Mouse (Mus musculus): Measurements from ENCODE around the gene Adamtsl3. TPM values are rescaled to one million over a fixed set of nuclear protein-coding genes. Genes with fewer than 3 reads are reported as not detected.

Adamtsl3 gene
- 0.61 and 0.90 TPM in 2 replicates for polyA plus RNA-seq (2012; rRNA removed)

DNA sequence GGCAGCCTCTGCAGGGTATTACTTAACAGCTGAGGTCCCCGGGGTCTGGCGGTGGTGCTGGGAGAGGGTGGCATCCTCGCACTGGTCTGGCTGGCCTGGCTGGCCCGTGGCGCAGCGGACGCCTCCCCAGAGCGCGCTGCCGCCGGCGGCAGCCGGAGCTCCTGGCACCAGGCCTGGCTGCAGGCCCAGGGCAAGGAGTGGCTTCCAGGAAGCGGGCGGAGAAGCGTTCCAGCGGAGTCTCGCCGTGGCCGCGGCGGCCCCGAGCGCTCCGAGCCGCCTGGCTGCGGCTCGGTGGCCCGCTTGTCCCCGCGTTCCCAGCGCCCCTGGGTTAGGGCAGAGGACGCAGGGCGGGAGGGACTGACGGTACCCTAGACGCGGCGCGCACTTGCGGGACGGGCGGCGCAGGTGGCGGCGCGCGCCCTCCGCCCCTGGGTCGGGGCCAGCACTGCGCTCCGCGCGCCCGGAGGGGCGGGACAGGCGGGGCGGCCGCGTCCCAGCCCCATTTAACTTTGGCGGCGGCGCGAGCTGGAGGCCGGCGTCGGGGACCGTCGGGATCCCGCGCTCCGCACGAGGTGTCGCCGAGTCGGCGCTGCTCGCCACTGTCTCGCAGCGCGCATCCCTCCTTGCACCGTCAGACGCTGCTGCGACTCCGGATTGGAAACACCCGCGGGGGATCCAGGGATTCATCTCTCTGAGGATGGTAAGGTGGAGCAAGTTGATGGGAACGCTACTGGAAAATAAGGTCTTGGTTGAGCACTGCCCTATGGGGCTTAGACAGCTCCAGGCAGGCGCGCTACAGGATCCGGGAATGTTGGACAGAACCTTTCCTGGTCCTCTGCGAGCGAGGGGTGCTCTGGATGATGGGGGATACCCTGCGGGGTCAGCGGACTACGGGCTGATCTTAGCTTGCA is at the start of gene Adamtsl3:
Gene Adamtsl3, plus strand, starts transcription at position 484 of the 911 bp plus-strand sequence.
- DNase-seq (ENCODE audit: extremely low spot score in 1 of 2, low spot score in 1 of 2), result peak in 1 of 2 experiments; percentile 14

DNA sequence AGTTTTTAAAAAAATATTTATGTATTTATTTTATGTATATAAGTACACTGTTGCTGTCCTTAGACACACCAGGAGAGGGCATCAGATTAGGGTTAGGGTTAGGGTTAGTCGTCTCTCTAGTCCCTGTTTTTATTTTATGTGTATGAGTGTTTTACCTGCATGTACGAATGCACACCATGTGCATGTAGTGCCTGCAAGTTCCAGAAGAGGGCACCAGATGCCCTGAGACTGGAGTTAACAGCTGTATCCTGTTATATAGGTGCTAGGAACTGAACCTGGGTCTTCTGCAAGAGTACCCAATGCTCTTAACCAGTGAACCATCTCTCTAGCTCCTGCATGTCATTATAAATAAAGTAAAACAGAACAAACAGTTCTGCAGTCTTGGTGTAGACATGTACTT is 48.3 kb upstream of the Adamtsl3 start:
- no peak for DNase-seq (ENCODE audit: extremely low spot score in 1 of 2, low spot score in 1 of 2)

DNA sequence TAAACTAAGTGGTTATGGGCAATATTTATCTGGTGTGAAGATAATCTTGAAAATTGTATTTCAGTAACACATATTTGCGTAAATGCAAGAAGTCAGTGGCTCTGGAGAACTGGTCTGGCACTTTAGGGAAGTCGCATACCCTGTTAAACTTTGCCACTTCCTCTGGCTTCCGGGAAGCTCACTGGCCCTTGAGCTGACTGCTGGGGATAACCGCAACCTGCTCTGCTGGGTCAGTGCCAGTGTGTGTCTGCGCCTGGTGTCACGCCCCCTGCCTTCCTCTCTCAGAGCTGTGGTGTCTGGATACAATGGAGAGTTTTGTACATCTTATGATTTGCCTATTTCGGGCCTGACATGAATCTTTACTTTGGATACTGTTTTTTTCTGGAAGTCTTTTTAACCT is 42.1 kb upstream of the Adamtsl3 start:
- DNase-seq (ENCODE audit: extremely low spot score in 1 of 2, low spot score in 1 of 2), result no peak

DNA sequence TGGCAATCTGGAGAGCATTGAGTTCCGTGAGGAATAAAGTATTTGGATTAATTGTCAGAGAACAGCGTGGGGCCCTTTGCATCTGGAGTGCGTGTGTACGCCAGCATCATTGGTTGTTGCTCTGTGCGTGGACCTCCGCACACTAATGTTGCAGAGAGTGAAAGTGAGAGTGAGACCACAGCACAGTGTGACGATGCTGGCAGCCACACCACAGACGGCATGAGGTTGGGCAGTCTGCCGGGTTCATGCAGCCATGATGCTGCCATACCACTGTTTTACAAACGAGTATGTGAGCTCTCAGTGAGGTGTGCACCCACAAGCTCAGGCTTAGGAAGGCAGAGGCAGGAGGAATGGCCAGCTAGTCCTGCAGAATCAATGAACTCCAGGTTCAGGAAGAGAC is 41.4 kb upstream of the Adamtsl3 start:
- no peak for DNase-seq (ENCODE audit: extremely low spot score in 1 of 2, low spot score in 1 of 2)

DNA sequence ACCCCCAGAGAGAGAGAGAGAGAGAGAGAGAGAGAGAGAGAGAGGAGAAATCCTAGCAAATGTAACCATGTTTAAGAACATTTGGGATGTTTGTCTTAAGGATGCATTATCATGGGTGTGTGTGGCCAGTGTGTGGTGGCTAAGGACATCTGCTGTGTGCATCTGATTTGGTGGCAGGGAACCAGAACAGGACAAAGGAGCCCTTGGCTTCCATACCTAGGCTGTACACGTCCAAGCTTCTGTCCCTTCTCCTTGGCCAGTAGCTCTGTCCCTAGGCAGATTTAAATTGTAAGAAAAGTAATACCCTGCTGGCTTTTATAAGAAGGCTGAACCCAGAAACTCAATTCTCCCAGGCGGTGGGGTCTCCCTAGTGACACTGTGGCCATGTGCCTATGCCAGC is 40.9 kb upstream of the Adamtsl3 start:
- no peak for DNase-seq (ENCODE audit: extremely low spot score in 1 of 2, low spot score in 1 of 2)

DNA sequence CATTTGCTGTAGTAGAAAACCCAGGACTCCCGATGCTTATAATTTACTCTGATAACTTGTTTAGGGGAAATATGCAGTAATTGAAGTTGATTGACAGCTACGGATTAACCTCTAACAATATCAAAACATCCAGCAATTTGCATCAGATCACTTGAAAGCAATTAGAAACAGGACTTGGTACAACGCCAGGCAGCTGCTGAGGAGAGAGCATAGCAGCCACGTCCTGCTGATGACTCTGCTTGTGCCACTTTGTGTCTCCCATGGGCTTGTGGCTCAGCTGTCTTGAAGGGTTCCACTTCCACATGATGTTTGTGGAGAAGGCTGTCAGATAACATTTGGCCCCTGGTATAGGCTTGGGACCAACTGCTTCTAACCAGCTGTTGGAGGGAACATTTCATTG is 27.1 kb upstream of the Adamtsl3 start:
- DNase-seq (ENCODE audit: extremely low spot score in 1 of 2, low spot score in 1 of 2), result no peak

DNA sequence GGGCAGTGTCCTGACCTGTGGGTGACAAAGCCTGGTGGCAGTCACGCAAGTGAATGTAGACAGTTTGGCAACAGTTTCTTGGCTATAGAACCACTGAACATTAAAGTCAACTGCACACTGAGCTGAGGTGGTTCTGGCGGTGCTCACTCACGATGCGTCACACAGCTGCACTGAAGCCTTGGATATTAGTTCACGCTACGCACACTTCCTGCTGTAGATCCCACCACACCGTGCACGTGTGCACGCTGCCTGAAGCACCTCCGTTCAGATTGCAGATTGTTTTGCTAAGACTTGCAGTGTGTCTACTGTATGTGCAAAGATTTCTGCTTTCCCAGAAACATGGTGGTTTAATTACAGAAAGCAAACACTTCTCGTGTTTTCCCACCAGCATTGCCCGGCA is 17.0 kb upstream of the Adamtsl3 start:
- no peak for DNase-seq (ENCODE audit: extremely low spot score in 1 of 2, low spot score in 1 of 2)

DNA sequence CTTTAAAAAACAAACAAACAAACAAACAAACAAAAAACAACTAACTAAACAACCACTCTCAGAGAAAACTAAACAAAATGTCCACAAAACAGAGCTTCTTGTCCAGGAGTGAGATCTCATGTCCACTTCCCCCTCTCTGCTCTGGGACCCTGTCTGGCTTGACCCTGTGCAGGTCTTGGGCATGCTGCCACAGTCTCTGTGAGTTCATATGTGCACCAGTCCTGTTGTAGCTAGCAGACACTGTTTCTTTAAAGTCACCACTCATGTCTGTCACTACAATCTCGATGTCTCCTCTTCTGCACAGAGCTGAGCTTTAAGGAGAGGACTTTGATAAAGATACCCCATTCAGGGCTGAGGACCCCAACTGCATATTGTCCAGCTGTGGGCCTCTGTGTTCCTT is 8.9 kb upstream of the Adamtsl3 start:
- no peak for DNase-seq (ENCODE audit: extremely low spot score in 1 of 2, low spot score in 1 of 2)

DNA sequence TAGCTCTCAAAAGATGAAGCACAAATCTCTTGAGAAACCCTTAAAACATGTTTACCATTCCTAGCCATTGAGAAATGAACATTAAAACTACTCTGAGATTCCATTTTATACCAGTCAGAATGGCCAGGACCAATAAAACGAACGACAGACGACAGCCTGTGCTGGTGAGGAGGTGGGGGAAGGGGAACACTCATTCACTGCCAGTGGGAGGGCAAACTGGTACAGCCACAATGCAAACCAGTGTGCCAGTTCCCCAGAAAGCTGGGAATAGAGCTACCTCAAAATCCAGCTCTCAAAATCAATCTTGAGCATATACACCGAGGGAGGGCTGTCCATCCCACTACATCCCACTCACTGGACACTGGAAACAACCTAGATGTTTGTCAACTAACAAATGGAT is 8.3 kb upstream of the Adamtsl3 start:
- DNase-seq (ENCODE audit: extremely low spot score in 1 of 2, low spot score in 1 of 2), result no peak

DNA sequence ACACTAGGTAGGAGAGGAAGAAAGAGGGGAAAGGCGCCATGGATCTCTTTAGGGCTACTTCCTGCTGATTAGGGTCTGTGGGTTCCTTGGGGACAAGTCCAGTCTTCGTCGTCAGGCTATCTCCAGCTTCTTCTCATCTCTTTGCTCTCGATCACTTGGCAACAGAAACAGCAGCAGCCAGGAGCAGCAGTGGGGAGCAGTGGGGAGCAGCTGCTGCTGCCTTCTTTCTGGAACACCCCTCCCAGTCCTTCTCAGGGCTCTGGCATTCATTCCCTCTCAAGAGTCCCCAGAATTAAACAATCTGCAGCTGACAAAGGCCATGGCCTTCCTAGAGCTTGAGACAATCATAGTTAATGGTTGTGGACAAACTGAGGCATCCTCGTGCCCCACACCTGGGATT is 7.6 kb upstream of the Adamtsl3 start:
- DNase-seq (ENCODE audit: extremely low spot score in 1 of 2, low spot score in 1 of 2), result no peak

DNA sequence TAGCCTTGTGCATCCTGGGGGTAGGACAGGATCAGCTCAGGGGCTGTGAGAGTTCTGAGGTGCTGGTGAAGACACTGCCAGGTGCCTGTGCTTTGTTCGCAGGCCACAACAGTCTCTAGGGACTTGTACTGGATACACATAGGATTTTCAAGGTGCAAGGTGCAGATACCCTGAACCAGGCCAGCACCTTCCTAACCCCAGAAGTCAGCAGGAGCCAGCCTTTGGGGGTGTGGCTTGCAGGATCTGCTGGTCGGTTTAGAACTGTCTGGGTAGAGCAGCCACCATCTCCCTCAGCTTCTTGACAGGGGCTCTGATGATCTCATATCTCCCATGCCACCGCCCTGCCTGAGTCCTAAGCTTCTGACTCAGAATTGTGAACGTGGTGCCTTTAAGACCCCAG is 5.7 kb upstream of the Adamtsl3 start:
- DNase-seq (ENCODE audit: extremely low spot score in 1 of 2, low spot score in 1 of 2), result no peak

DNA sequence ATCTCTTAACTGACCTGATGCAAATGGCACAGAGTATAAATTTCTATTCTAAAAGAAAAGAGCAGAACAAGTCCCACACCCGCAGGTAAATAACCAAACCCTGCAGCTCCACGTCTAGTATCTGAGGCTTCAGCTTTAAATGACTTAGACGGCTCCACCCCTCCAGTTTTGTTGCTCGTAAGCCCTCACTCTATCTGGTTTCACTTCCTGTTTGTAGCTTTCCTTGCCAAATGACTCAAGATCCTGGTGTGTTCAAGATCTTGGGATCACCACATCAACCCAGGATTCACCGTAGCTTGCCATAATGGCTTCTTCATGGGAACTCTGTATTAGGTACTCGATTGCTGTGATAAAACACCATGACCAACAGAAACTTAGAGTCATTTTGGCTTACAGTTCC is 4.6 kb upstream of the Adamtsl3 start:
- no peak for DNase-seq (ENCODE audit: extremely low spot score in 1 of 2, low spot score in 1 of 2)

DNA sequence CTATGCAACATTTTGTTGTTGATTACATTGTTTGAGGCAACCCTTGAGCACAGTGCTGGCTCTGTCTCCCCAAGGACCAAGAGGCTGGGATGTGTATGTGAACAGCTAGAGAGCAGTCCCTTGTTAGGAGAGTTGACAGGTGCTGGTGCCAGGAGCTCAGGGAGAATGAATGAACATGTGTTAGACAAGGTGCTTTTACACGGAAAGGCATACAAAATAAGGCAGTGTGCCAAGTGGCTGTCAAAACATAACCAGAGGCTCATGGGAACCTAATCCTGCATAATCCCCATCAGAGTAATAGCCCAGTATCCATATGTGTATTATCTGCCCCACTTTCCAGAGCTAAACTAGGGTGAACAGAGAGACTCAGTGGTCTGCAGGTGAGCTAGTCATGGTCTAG is 1.5 kb upstream of the Adamtsl3 start:
- no peak for DNase-seq (ENCODE audit: extremely low spot score in 1 of 2, low spot score in 1 of 2)

DNA sequence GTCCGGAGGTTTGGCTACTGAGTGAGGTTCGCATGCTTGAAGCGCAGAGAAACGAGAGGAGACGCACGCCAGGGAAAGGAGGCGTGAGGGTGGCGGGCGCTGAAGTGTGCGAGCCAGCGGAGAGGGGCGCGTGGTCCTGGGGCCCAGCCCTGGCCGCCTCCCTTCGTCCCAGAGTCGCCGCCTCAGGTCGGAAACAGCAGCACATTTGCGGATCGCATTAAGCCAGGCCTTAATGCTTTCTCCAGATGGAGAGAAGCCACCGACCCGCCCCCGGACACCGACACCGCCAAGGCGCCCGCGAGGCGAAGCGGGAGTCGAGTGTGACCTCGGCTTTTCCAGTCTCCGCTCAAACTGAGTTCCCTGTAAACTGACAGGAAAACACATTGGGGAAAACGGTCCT is 638 bp downstream of the Adamtsl3 start:
- peak in 1 of 2 experiments; percentile 8 for DNase-seq (ENCODE audit: extremely low spot score in 1 of 2, low spot score in 1 of 2)

DNA sequence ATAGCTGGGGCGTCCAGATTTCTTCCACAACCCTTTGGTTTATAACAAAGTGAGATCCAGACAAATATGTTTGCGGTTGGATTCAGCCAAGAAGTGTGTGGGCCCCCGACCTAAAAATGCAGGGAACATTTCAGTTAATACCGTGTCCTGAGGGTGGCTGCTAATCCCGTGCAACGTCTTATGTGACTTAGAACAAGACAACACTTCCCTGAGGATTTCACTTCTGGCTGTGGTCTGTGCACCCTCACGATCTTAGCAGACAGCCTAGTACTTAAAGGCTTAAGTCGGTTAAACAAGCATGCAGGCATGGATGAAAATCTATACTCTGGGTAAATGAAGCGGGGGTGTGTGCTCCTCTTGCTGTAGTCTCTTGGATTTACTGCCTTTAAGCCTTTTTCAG is 2.6 kb downstream of the Adamtsl3 start:
- DNase-seq (ENCODE audit: extremely low spot score in 1 of 2, low spot score in 1 of 2), result no peak

DNA sequence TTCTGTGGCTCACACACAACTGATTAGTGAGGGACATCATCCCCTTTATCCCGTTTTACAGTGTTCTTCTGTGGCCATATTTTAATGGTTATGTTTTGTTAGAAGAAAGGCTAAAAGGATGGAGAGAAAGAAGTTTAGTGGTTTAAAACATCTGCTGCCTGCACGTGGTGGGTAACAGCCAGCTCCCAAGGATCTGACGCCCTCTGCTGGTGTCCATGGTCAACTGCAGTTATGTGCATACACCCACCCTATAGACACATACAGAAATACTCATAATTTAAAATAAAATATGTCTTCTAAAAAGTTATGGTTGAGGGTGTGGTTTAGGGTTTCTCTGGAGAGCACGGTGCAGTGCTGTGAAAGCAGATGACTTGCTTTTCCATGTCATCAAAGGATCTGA is 3.0 kb downstream of the Adamtsl3 start:
- no peak for DNase-seq (ENCODE audit: extremely low spot score in 1 of 2, low spot score in 1 of 2)

DNA sequence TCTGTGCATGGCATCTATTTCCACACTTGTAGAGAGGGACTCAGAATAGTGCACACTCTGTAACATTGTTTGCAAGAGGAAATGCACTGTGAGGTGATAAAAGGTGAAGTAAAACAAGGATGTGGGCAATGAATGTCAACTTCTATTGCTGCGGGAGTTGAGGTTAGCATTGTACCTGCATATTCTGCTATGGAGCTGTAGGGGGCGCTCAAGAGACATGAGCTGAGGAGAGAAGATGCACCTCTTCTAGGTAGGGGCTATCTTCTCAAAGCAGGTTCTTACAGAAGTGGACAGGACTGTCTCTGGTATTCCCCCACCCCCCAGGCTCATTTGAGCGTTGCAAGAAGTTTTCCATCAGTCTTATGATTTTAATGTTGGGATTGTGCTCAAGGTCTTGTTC is 3.7 kb downstream of the Adamtsl3 start:
- DNase-seq (ENCODE audit: extremely low spot score in 1 of 2, low spot score in 1 of 2), result peak in 1 of 2 experiments; percentile 24

DNA sequence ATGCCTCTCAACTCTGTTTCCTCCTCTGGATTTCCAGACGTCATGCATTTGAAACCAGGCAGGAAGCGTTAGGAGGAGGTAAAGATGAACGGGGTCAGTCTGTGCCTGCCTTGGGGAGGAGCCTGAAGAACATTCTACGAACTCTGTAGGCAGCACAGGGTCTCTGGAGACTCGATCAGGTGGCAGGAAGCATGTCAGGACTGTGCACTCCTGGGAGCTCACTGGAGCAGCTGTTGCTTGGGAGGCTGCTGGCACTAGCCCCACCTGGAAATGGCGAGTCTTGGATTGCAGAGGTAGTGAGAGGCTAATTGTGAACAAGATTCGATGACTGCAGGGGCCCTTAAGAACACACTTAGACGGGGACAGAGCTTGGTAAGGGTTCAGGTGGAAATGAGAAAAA is 6.0 kb downstream of the Adamtsl3 start:
- no peak for DNase-seq (ENCODE audit: extremely low spot score in 1 of 2, low spot score in 1 of 2)

DNA sequence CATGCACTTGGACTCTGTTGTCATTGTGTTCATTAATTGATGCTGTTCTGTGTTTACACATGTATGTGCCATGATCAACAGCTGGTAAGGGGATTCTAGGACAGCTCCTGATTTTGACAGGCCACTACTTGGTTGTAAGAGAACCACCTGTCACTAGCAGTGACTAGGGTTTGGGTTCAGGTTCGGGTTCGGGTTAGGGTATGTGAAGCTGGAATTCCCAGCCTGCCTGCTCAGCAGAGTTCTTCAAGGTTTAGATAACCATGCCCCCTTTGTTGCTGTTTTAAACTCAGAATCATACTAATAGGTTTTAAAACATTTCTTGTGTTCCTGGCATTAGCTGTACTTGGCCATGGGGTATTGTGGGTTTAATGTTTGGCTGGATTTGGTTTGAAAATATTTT is 11.2 kb downstream of the Adamtsl3 start:
- no peak for DNase-seq (ENCODE audit: extremely low spot score in 1 of 2, low spot score in 1 of 2)

DNA sequence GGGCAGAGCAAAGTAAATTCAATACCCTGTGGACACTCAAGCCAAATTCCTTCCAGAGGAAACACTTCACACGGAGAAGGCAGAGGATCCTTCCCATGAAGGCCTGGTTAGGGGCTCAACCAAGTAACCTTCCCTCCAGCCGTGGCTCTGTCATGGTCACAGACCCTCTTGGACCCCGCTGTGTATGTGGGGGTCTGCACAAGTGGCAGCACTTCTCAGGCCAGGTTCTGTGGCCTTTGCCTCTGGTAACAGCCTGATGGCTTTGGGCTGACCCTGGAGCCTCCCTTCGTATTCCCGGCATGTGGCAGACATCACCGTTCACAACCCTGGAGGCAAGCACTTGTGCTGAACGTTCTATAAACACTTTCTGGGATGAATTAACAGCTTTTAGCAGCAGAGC is 14.3 kb downstream of the Adamtsl3 start:
- no peak for DNase-seq (ENCODE audit: extremely low spot score in 1 of 2, low spot score in 1 of 2)

DNA sequence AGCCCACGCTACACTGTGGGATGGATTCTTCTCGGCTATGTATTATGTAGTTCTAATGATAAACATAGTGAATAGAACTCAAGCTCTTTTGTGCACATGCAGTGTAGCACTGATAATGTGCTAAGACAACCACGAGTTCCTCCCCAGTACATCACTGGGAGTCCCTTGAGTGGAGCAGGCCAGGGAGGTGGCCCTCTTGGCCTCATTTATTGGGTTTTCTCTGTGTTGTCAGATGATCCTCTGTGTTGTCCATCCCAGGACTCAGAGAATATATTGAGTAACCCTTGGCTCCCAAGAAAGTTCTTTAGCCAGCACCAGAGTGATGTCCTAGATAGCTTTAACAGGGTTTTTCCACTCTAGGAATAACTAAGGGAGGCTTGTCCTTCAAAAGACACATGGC is 14.9 kb downstream of the Adamtsl3 start:
- no peak for DNase-seq (ENCODE audit: extremely low spot score in 1 of 2, low spot score in 1 of 2)

DNA sequence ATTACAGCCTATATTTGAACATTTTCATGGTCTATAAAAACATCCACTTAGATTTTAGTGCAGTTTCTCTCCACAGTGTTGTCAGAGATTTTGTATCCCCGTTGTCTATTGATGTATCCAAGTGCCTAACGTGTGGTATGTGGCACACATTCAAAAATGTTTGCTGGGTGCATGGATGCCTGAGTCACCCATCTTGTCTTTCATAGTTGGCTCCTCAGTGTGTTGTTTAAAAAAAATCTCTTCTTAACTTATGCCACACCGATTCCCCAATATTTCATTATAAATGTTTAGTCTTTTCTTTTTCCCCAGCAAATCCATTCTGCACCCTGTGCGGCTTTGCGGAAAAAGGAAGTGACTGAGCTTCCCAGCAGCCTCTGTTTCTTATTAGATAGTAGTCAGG is 23.7 kb downstream of the Adamtsl3 start:
- DNase-seq (ENCODE audit: extremely low spot score in 1 of 2, low spot score in 1 of 2), result no peak

DNA sequence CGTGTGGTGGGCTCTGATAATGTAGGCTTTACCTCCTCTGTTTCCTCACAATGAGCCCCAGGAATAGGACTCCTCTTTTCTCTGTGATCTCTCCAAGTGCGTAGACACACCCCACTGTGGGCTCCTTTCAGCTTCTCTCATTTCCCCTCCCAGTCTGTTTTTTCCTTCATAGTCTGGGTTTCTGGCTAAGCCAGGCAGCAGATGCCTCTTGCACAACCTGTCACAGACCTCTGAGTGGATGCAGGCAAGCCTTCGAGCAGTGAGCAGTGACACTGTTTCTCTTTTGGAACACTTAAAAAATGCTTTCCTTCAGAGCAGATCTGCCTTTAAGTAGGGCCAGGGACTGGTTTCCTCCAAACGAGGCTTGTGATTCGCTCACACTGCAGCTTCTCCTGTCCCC is 24.2 kb downstream of the Adamtsl3 start:
- no peak for DNase-seq (ENCODE audit: extremely low spot score in 1 of 2, low spot score in 1 of 2)
